Mouse (Mus musculus): ENCODE measurements around the gene Gnai2.
A peak's percentile ranks its signal among the peaks of the same experiment; 100 is the strongest.

Gnai2 gene

GRCm38 (mm10) chr9:107629901-107630425 is 5.2 kb downstream of the Gnai2 start:
- DNase-seq, result peak; percentile 54

DNA sequence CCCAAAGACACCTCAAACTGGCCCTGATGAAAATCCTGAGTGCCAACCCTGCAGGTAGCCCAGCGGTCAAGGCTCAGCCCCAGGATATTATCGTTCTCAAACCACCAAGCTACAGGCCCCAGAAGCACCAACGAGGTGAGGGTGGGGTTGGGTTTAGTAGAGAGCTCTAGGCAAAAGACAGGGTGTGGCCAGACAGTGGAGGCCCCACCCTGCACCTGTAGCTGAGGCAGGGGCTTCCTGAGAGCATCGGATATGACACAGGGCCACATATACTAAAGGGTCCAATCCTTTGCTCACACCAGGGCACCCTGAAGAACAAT is 5.8 kb downstream of the Gnai2 start:
- DNase-seq, result no peak

DNA sequence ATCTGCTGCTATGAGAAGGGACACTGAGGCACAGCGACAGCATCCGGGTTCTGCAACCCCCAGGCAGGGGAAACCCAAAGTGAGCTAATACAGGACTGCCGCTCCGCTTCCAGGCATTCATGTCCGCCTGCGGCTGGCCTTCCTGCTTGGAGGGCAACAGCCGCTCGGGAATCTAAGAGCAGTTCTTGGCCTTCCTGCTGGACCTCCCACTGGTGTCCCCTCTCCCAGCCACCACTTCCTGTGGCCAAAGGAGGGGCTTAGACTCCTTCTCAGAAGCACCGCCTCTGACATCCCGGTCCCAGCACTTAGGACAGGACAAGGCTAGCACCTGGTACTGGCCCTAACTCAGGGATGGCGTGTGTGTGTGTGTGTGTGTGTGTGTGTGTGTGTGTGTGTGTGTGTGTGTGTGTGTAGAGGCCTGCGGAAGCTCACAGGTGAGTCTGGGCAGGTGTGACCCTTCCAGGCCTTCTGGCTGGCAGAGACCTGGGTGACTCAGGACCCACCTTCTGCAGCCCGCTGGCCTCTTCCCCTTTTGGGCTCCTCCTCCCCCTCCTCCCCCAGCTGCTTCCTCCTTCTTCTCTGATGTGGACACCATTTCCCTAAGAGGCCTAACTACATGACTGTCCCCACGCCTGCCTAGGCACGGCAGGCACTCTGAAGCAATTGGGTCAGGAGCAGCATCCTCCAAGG is 6.3 kb downstream of the Gnai2 start:
- peak; percentile 84 for DNase-seq

GRCm38 (mm10) chr9:107627387-107628255 is 7.5 kb downstream of the Gnai2 start:
- DNase-seq, result peak; percentile 12

GRCm38 (mm10) chr9:107626844-107627277 is 8.3 kb downstream of the Gnai2 start:
- DNase-seq, result peak; percentile 91

- DNase-seq, result no peak
These were observed 8.9 kb downstream of the Gnai2 start for GRCm38 (mm10) chr9:107626158-107626843.

DNA sequence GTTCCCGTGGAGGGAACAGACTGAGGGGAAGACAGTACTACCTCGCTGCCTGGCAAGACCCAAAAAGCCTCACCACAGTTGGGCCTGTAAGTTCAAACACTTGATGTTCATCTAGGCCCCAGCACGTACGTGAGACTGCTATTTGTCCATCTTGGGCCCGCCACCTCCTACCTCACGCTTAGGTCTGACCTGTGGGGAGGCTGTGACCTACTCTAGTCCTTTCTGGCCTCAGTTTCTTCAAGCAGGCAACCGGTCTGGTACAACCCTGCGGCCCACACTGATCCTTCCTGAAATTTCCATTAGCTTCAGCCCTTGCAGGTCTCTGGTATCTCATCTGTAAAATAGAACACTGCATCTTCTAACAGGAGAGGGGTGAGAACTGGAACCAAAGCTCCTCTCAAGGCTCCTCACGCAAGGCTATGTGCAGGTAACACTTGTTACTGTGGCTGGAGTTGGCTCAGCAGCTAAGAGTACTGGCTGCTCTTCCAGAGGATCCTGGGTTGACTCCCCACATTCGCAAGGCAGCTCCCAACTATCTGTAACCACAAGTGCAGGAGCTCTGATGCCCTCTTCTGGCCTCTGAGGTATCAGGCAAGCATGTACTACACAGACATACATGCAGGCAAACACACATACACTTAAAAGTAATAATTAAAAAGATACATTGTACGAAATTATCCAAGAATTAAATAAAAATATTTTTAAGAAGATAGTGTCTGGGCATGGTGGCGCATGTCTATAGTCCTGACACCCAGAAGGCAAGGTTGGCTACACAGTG is 9.6 kb downstream of the Gnai2 start:
- no peak for DNase-seq

GRCm38 (mm10) chr9:107624951-107625350 is 10.2 kb downstream of the Gnai2 start:
- DNase-seq, result no peak

DNA sequence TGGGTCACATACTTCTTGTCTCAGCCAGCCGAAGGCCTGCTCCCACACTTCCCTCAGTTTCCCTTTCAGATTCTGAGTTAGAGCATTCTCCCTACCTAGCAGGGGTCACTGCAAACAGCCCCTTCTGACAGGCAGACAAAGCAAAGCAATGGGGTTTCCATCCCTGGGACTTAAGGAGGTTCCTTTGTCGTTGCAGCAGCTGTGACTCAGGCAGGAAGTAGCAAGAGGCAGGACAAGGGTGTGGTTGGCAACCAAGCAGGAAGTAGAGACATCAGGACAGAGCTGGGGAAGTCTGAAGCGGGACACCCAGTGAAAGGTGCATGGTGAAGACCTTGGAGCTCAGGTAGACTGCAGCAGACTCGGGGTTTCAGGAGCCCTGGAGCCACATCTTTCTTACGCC is 10.6 kb downstream of the Gnai2 start:
- DNase-seq, result peak; percentile 59

DNA sequence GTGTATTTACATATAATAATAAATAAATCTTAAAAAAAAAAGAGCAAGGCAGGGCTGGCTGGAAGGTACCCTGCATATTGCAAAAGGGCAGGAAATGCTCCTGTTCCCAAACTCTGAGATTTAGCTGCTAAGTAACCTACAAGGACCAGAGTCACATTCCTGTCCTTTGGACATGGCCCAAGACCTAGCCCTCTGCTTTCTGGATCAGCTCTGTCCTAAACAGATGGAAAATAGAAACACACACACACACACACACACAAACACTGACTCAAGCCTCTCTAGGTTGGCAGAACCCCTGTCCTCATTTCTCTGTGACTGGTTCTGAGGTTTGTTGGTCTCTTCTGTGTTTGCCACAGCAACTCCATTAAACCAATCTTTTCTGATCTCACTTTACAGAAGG is 14.2 kb downstream of the Gnai2 start:
- DNase-seq, result peak; percentile 71

DNA sequence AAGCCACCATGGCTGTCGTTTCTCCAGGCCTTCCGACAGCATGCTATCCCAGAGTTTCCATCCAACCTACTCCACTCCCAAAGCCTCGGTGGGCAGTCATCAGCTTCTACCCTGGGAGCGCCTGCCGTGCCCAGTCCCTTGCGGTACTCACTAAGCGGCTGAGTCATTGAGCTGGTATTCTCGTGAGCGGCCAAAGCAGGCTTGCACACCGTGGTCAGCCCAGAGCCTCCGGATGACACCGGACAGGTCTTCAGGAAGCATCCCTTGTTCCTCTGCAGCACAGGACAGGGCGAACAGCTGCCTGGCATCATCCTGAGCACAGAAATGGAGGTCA is 15.7 kb downstream of the Gnai2 start:
- no peak for DNase-seq

- DNase-seq, result peak; percentile 91
These were observed 16.2 kb downstream of the Gnai2 start for GRCm38 (mm10) chr9:107618778-107619545.

- DNase-seq, result no peak
These were observed 17.1 kb downstream of the Gnai2 start for GRCm38 (mm10) chr9:107618098-107618497.

DNA sequence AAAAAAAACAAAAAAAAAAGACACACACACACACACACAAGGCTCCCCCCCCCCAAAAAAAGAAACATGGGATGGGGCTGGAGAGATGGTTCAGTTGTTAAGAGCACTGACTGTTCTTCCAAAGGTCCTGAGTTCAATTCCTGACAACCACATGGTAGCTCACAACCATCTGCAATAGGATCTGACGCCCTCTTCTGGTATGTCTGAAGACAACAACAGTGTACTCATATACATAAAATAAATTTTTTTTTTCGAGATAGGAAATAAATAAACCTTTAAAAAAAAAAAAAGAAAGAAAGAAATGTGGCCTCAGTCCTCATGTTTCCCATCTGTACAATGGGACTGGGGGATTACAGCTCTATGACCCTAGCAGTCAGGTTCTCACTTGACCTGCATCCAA is 17.7 kb downstream of the Gnai2 start:
- no peak for DNase-seq

DNA sequence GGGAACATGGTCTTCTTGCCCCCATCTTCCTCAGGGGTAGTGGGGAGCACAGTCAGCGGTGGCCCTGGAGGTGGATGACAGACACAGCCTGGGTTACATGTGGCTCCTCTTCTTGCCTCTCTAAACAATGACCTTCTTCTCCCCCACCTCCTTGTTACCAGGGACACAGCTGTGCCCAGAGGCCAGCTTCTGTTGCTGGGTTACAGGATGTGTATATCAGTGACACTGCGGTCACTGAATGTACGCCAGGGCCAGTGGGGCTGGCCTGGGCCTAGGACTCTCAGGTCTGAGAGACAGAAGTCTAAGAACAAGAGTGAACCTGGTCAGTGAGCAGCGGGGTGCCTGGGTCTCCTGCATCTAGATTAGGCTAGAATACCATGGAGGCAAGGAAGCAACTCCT is 20.1 kb downstream of the Gnai2 start:
- no peak for DNase-seq

DNA sequence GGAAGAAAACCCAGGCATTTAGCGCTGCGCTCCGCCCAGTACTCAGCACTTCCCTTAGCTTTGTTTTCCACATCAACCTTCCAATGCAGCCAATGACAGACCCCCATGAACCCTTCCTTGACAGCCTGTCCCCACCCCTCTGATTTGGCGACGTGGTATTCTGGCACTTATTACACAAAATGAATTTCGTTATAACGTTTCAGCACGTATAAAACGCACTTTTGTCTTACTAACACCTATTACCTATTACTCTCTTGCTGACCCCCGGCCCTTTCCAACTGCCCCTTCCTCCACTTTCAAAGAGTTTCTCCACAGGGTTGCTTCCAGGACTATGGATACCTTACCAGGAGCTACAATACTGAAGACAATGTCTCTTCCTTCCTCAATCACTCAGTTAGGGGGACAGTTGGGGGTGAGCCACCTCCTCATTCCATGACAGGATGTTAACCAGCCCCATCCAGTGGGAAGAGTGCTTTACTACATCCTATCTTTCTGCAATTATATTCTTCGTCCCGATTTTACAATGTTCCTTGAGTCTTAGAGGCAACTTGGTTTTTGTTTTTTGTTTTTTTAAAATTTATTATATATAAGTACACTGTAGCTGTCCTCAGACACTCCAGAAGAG is 22.1 kb downstream of the Gnai2 start:
- DNase-seq, result peak; percentile 54

- DNase-seq, result peak; percentile 99
These were observed 22.8 kb downstream of the Gnai2 start for GRCm38 (mm10) chr9:107612191-107612944.

- no peak for DNase-seq
These were observed 23.5 kb downstream of the Gnai2 start for GRCm38 (mm10) chr9:107611456-107612190.

- DNase-seq, result no peak
These were observed 25.7 kb downstream of the Gnai2 start for GRCm38 (mm10) chr9:107609433-107609830.

Measured in kidney, postnatal 14 days (tissue).